Mouse (Mus musculus) bone marrow macrophage, adult 2 months (primary cell): ENCODE results near the gene Pcif1.

ENCODE experiments used
- CTCF ChIP-seq: IDR thresholded peaks from 2 replicates; pipeline ENCODE4 v1.5.1; 2012; ENCODE audit warnings: low read depth, mild to moderate bottlenecking, low read length, moderate library complexity
- POLR2A ChIP-seq: IDR thresholded peaks from 2 replicates; pipeline ENCODE4 v1.6.1; 2012; ENCODE audit warnings: mild to moderate bottlenecking, low read depth, low read length, borderline replicate concordance

- TF ChIP-seq CTCF (no peak), POLR2A (no peak)
These were observed 19.9 kb upstream of the Pcif1 start for GRCm38 (mm10) chr2:164859155-164859554.
